Mouse (Mus musculus) CD4-positive, CD25-positive, alpha-beta regulatory T cell, adult 9 weeks (primary cell): ENCODE results near the gene Kat7. TPM values are rescaled to one million over a fixed set of nuclear protein-coding genes. Genes with fewer than 3 reads are reported as not detected.

Experiments used
- polyA plus RNA-seq: library from polyadenylated mRNA; unstranded; fragments of 100-300 nt; shearing (Covaris generic); gene quantifications from one replicate; pipeline ENCODE4 v1.2.1, GENCODE M21; 2017

Gene Kat7
- 126 TPM for polyA plus RNA-seq

GRCm38 (mm10) chr11:95310007-95310647, at the start of gene Kat7:
Kat7 (minus strand) TSS chr11:95310246.

GRCm38 (mm10) chr11:95336568-95337128, 26.6 kb upstream of the Kat7 start, which contains the start of gene Fam117a:
Fam117a (plus strand) TSS chr11:95337018.

GRCm38 (mm10) chr11:95261178-95261751, 48.8 kb downstream of the Kat7 start, which contains the start of gene Tac4:
Tac4 (plus strand) TSS chr11:95261529.

Other genes with a start within 250 kb of the Kat7 start
- 1.0 TPM for gene Itga3, start 233.4 kb downstream of the Kat7 start, polyA plus RNA-seq
- not detected for gene Dlx3, start 190.1 kb downstream of the Kat7 start, polyA plus RNA-seq
- gene Dlx4, start 164.0 kb downstream of the Kat7 start, polyA plus RNA-seq: not detected
- not detected for gene Tac4, start 48.7 kb downstream of the Kat7 start, polyA plus RNA-seq
- 21.2 TPM for gene Fam117a, start 26.8 kb upstream of the Kat7 start, polyA plus RNA-seq
- gene Slc35b1, start 74.4 kb upstream of the Kat7 start, polyA plus RNA-seq: 70.8 TPM
- 234 TPM for gene Spop, start 103.8 kb upstream of the Kat7 start, polyA plus RNA-seq
- not detected for gene Nxph3, start 204.3 kb upstream of the Kat7 start, polyA plus RNA-seq